Mouse (Mus musculus): ENCODE results near the gene Kcnip2.

- TF ChIP-seq ZKSCAN1 (IDR thresholded peaks at IDR 0.05; ENCODE audit: borderline replicate concordance, low read depth, low read length) (no peak), CTCF (conservative IDR thresholded peaks at IDR 0.05 in 1 of 2, IDR thresholded peaks at IDR 0.05 in 1 of 2; ENCODE audit: low read depth in 2 of 2, low read length in 2 of 2) (no peak), USF1 (IDR thresholded peaks at IDR 0.05; ENCODE audit: low read depth, low read length) (no peak), SMC3 (IDR thresholded peaks at IDR 0.05; ENCODE audit: low read depth, low read length) (no peak), POLR2A (IDR thresholded peaks at IDR 0.05; ENCODE audit: low read depth, low read length) (no peak), EP300 (IDR thresholded peaks at IDR 0.05; ENCODE audit: low read length) (no peak), GABPA (IDR thresholded peaks at IDR 0.05; ENCODE audit: insufficient replicate concordance, low read depth, low read length) (no peak), TCF12 (IDR thresholded peaks at IDR 0.05; ENCODE audit: low read depth, low read length) (no peak), E2F4 (IDR thresholded peaks at IDR 0.05; ENCODE audit: insufficient replicate concordance, low read depth, low read length) (no peak), CHD2 (IDR thresholded peaks at IDR 0.05; ENCODE audit: low read length) (no peak), ZC3H11A (IDR thresholded peaks at IDR 0.05; ENCODE audit: low read depth, low read length) (no peak), MAX (IDR thresholded peaks at IDR 0.05; ENCODE audit: low read length) (no peak), HCFC1 (IDR thresholded peaks at IDR 0.05; ENCODE audit: low read depth, low read length) (no peak)
Observed at GRCm38 (mm10) chr19:45827125-45827524, 11.3 kb upstream of the Kcnip2 start.
